Mouse (Mus musculus) lung, adult 2 months (tissue): ENCODE measurements around the gene Lpar1. TPM values are rescaled to one million over a fixed set of nuclear protein-coding genes. Genes with fewer than 3 reads are reported as not detected.

Source experiments
- DNase-seq: peaks from one replicate; pipeline ENCODE4 v3.0.0; 2022
- H3K4me1 ChIP-seq: fragments of 200-500 bp; 2 replicates; pipeline ENCODE4 v1.6.1; 2011; ENCODE audit warnings: low read length; ENCODE audit not compliant: control insufficient read depth, insufficient read depth
- H3K4me3 ChIP-seq: fragments of 200-500 bp; replicated peaks from 2 replicates; pipeline ENCODE3; 2011; ENCODE audit warnings: low read depth, mild to moderate bottlenecking, control low read depth, low read length; ENCODE audit errors: extremely low read depth
- CTCF ChIP-seq: fragments of 200-500 bp; IDR thresholded peaks from 2 replicates; pipeline ENCODE4 v1.5.1; 2011; ENCODE audit warnings: mild to moderate bottlenecking, low read length, control low read depth; ENCODE audit not compliant: insufficient read depth
- POLR2A ChIP-seq: fragments of 200-500 bp; IDR thresholded peaks from 2 replicates; pipeline ENCODE4 v1.6.1; 2011; ENCODE audit warnings: low read depth, mild to moderate bottlenecking, control low read depth, low read length, borderline replicate concordance; ENCODE audit errors: extremely low read depth
- WGBS: fragments of 180-500 bp; shearing (Covaris S2); methylation state at CpG from one replicate; pipeline ENCODE4 v1.1.7; 2018; 5-methylcytosine and 5-hydroxymethylcytosine counted together
- polyA plus RNA-seq: library from polyadenylated mRNA; depleted of rRNA; stranded (reverse); fragments of >200 nt; gene quantifications from 2 replicates; pipeline ENCODE4 v1.2.3, GENCODE M21; 2012

Gene Lpar1
- polyA plus RNA-seq, 1 experiment: 29.0 TPM

- TF ChIP-seq CTCF (no peak), POLR2A (no peak)
- 87% methylated on average over 5 of the region's 5 CpGs for WGBS
- no peak for DNase-seq
- Histone ChIP-seq H3K4me1 (no peaks in the 10 kb centered on the region), H3K4me3 (no peak overlapping the region)
These were observed 88.1 kb downstream of the Lpar1 start for GRCm38 (mm10) chr4:58465586-58465985.

- no peak for DNase-seq
- WGBS: 83% methylated on average over 13 of the region's 13 CpGs
- H3K4me1 ChIP-seq: no peaks in the 10 kb centered on the region
- no peak for TF ChIP-seq CTCF
- no peak for TF ChIP-seq POLR2A
- no peak overlapping the region for H3K4me3 ChIP-seq
These were observed 89.1 kb downstream of the Lpar1 start for GRCm38 (mm10) chr4:58464390-58465164.

GRCm38 (mm10) chr4:58462990-58463389, 90.7 kb downstream of the Lpar1 start:
- Histone ChIP-seq H3K4me1 (no peaks in the 10 kb centered on the region), H3K4me3 (no peak overlapping the region)
- TF ChIP-seq POLR2A (no peak), CTCF (no peak)
- DNase-seq: no peak
- 40% methylated on average over 5 of the region's 5 CpGs for WGBS

- Histone ChIP-seq H3K4me1 (no peaks in the 10 kb centered on the region), H3K4me3 (no peak overlapping the region)
- DNase-seq: no peak
- WGBS: 71% methylated on average over 2 of the region's 2 CpGs
- TF ChIP-seq POLR2A (no peak), CTCF (no peak)
These were observed 91.1 kb downstream of the Lpar1 start for GRCm38 (mm10) chr4:58462586-58462985.

GRCm38 (mm10) chr4:58453334-58453733, 100.4 kb downstream of the Lpar1 start:
- 48% methylated on average over 4 of the region's 4 CpGs for WGBS
- no peak for DNase-seq
- no peak overlapping the region for H3K4me3 ChIP-seq

GRCm38 (mm10) chr4:58448825-58449224, 104.9 kb downstream of the Lpar1 start:
- WGBS: 82% methylated on average over 3 of the region's 3 CpGs
- no peak for DNase-seq
- TF ChIP-seq CTCF (no peak), POLR2A (no peak)

More at GRCm38 (mm10) chr4:58453334-58453733, 100.4 kb downstream of the Lpar1 start:
- TF ChIP-seq POLR2A: no peak
- TF ChIP-seq CTCF: no peak
- no peaks in the 10 kb centered on the region for H3K4me1 ChIP-seq

GRCm38 (mm10) chr4:58447841-58448240, 105.9 kb downstream of the Lpar1 start:
- no peak for TF ChIP-seq POLR2A
- Histone ChIP-seq H3K4me3 (no peak overlapping the region), H3K4me1 (no peaks in the 10 kb centered on the region)
- DNase-seq: no peak
- 67% methylated on average over 7 of the region's 7 CpGs for WGBS

More at GRCm38 (mm10) chr4:58448825-58449224, 104.9 kb downstream of the Lpar1 start:
- H3K4me1 ChIP-seq: no peaks in the 10 kb centered on the region
- no peak overlapping the region for H3K4me3 ChIP-seq

GRCm38 (mm10) chr4:58445846-58446245, 107.9 kb downstream of the Lpar1 start:
- no peak for TF ChIP-seq CTCF
- no peak for TF ChIP-seq POLR2A
- Histone ChIP-seq H3K4me3 (no peak overlapping the region), H3K4me1 (no peaks in the 10 kb centered on the region)
- DNase-seq: no peak
- 69% methylated on average over 6 of the region's 6 CpGs for WGBS

GRCm38 (mm10) chr4:58442338-58442737, 111.4 kb downstream of the Lpar1 start:
- DNase-seq: no peak
- 35% methylated on average over 5 of the region's 5 CpGs for WGBS
- no peaks in the 10 kb centered on the region for H3K4me1 ChIP-seq

GRCm38 (mm10) chr4:58438654-58439053, 115.0 kb downstream of the Lpar1 start:
- TF ChIP-seq CTCF (no peak), POLR2A (no peak)
- Histone ChIP-seq H3K4me1 (no peaks in the 10 kb centered on the region), H3K4me3 (no peak overlapping the region)
- no peak for DNase-seq
- WGBS: 78% methylated on average over 7 of the region's 7 CpGs

More at GRCm38 (mm10) chr4:58442338-58442737, 111.4 kb downstream of the Lpar1 start:
- TF ChIP-seq CTCF: no peak
- no peak for TF ChIP-seq POLR2A
- H3K4me3 ChIP-seq: no peak overlapping the region
